Mouse (Mus musculus) embryonic stem cell, embryonic (primary cell): ENCODE measurements at regions not wholly inside any gene's neighbourhood (a gene's known extent, or its start where the extent isn't known, plus 50 kb on each side); places are given as distances from the start of the nearest gene placed in this dataset.

Source experiments
- CTCF ChIA-PET, 4 experiments: fragments of 300-600 bp in 2 of 4; fragments of 350-600 bp in 2 of 4; sonication (Branson Sonifier 250); formaldehyde crosslinking; loops; one replicate each; lab custom pipeline; 2022; ENCODE audit warnings: inconsistent platforms in 2 of 4; lab: Charles Lee
- POLR2A ChIA-PET, 4 experiments: fragments of 300-600 bp in 2 of 4; fragments of 350-600 bp in 2 of 4; sonication (Branson Sonifier 250); formaldehyde crosslinking; loops; one replicate each; lab custom pipeline; 2022; ENCODE audit warnings: antibody characterized with exemption in 4 of 4, inconsistent platforms in 1 of 4; lab: Charles Lee

- POLR2A ChIA-PET = no interaction called here
Measured at GRCm38 (mm10) chr1:83636051-83636450, 228.1 kb upstream of the Sphkap start.

DNA sequence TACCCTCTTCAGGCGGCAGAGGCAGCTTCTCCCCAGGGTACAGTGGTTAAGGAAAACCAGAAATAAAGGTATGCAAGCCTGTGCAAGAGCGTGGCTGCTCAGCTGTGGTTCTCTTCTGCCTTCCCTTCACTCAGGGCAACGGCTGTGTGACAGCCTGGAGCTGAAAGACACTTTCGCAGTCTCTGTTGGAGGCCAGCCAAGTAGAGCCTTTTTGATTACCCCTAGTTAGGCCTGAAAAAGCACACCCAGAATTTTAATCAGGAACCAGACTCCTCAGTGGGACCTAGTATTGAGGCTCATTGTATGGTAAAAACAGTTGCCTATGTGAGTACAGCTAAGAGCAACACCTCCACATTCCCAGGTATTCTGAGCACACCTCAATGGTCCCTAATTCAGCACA is 223.8 kb upstream of the Sphkap start:
- ChIA-PET POLR2A (no interaction called here), CTCF (no interaction called here)

More at GRCm38 (mm10) chr1:83636051-83636450, 228.1 kb upstream of the Sphkap start:
- CTCF ChIA-PET = no interaction called here

DNA sequence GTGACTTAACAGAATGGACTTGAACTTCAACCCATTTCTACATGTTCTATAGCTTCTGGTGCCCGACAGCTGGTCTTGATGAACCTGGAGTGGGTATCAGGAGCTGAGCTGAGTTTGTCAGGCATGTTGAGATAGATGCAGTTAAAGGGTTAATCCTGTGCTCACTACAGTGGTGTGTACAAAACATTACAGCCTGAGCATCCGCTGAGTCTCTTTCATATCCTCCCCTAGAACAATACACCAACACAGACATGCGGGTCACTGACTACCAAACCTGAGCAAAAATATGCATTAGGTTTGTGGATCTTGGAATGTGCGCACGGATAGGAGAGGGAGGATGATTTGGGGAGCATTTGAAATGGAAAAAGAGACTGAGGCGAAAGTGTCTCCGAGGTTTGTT is 223.4 kb upstream of the Sphkap start:
- ChIA-PET POLR2A (no interaction called here), CTCF (no interaction called here)

DNA sequence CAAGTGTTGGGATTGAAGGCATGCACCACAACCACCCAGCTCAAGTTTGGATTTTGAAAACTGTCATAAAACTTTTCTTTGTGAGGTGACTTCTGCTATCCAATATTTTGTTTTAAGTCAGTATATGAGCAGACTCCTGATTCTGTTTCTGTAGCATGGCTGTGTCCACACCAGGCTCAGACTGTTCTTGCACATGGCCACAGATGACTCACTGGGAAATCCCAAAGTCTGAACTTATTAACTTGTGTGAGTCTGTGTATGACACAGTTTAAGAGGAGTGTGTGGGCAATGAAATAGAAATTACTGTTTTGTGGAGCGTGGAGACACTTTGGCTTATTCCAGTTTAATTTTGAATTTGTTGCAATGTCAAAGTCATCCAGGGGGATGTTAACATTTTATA is 179.3 kb upstream of the Sphkap start:
- ChIA-PET POLR2A (no interaction called here), CTCF (no interaction called here)

DNA sequence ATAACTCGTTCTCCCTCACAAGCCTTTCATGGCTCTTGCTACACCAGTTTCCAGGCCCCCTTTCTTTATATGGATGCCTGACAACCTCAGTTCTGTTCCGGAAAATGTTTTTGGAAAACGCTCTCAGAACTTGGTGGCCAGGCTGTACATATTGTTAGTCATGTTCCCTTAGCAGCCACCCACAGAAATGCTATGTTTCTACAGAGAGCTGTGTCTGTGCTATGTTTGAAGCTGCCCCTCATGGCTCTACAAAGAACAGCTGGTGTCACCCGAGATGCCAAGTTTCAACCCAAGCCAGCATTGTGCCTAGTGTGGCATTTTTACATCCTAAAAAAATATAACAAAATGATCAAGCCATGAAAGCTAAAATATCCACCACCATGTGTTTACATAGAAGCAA is 175.0 kb upstream of the Sphkap start:
- ChIA-PET POLR2A (no interaction called here), CTCF (no interaction called here)

- POLR2A ChIA-PET = no interaction called here
- CTCF ChIA-PET = no interaction called here
Measured at GRCm38 (mm10) chr1:83569991-83570390, 162.0 kb upstream of the Sphkap start.

- ChIA-PET POLR2A (no interaction called here), CTCF (no interaction called here)
Measured at GRCm38 (mm10) chr1:83568746-83569145, 160.7 kb upstream of the Sphkap start.

- CTCF ChIA-PET = no interaction called here
- POLR2A ChIA-PET = no interaction called here
Measured at GRCm38 (mm10) chr1:83551617-83552016, 143.6 kb upstream of the Sphkap start.

DNA sequence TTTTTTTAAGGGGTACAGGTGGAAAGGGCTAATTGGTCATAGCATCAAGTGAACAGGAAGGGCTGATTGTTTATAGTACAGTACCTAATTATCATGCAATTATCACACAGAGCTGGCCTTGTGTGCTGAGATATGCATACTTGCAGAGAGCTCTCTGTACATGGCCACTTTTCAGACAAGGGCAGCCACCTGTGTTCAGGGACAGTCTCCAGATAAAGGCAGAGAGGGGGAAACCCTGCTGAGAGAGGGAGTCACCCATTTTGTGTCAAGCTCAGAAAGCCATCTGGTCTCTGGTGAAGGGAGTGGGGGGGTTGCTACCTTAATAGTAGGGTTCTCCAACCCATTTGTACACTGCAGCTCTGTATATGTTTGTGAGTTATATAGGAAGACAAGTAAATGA is 127.5 kb upstream of the Sphkap start:
- ChIA-PET CTCF (interaction anchor here in 1 of 4 experiments (1.1 kb wide), 1 partner anchor 696 kb away, joined by 3 read pairs; the partner anchor contains the start of gene Agfg1), POLR2A (interaction anchor here in 1 of 4 experiments (0.6 kb wide), 1 partner anchor 1298 kb away, joined by 5 read pairs; no protein-coding TSS in a partner anchor)

GRCm38 (mm10) chr1:83527803-83528202 is 119.8 kb upstream of the Sphkap start:
- ChIA-PET CTCF (no interaction called here), POLR2A (no interaction called here)

GRCm38 (mm10) chr1:83509356-83509755 is 101.4 kb upstream of the Sphkap start:
- CTCF ChIA-PET = no interaction called here
- POLR2A ChIA-PET = no interaction called here

DNA sequence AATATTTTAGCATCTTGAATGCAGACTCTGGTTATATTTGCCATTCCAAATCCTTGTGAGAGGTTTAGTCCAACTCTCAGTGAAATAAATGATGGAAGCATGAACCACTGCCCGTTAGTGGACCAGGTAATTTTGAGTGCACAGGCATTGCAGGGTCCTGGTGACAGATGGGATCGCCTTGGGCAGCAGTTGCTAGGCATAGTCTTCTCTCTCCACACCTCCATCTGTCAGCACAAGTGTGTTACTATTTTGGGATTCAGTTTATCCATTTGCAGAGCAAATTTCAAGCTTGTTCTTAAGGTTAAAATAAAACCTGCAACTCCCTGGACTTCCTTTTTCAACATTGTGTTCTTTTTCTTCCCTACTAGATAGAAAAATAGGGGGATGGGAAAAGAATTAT is 97.4 kb upstream of the Sphkap start:
- POLR2A ChIA-PET = no interaction called here
- CTCF ChIA-PET = no interaction called here

DNA sequence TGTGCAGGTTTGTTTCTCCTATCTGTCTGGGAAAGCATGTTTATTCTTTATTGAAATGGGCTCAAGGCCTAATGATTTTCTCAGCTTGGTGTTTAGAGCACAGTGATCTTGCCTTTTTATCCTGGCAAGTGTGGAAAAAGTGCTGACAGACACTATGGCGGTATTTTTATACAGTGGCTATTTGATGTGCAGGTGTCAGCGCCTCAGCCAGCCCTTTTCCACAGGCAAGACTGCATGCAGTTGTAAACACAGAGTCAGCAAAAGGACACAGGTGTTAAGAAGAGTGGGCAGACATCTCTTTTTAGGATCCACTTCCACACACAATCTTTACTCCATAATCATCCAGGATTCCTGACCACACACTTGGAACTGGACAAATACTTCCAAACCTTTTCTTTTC is 88.9 kb upstream of the Sphkap start:
- POLR2A ChIA-PET = no interaction called here
- CTCF ChIA-PET = no interaction called here

DNA sequence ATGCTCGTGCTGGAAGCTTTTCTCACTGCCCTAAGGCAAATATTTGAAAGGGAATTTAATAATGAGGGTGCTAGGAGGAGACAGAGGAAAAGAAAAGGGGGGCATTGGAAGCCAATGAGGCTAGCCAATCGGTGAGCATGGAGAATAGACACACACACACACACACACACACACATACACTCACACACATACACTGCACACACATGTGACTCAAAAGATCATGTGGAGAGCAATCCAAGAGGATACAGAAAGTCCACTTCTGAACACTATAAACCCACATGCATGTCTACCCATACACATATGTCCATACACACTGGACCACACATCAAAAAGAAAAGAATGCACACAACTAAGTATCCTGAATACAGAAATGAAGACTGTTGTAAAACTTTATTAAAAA is 88.4 kb upstream of the Sphkap start:
- POLR2A ChIA-PET = no interaction called here
- CTCF ChIA-PET = no interaction called here

GRCm38 (mm10) chr1:83495022-83495421 is 87.0 kb upstream of the Sphkap start:
- POLR2A ChIA-PET = no interaction called here
- CTCF ChIA-PET = no interaction called here

GRCm38 (mm10) chr1:83479111-83479510 is 71.1 kb upstream of the Sphkap start:
- ChIA-PET POLR2A (no interaction called here), CTCF (no interaction called here)
